Mouse (Mus musculus) cortical plate, adult 2 months (tissue): ENCODE measurements around the gene Sprtn.

Experiments
- CTCF ChIP-seq: fragments of 200-500 bp; IDR thresholded peaks from 2 replicates; pipeline ENCODE4 v1.5.1; 2011; ENCODE audit warnings: mild to moderate bottlenecking, control low read depth, low read length; ENCODE audit not compliant: insufficient read depth; ENCODE audit errors: extremely low read depth
- POLR2A ChIP-seq: fragments of 200-500 bp; IDR thresholded peaks from 2 replicates; pipeline ENCODE4 v1.6.1; 2011; ENCODE audit warnings: mild to moderate bottlenecking, low read length, control low read depth; ENCODE audit not compliant: insufficient read depth; ENCODE audit errors: extremely low read depth

DNA sequence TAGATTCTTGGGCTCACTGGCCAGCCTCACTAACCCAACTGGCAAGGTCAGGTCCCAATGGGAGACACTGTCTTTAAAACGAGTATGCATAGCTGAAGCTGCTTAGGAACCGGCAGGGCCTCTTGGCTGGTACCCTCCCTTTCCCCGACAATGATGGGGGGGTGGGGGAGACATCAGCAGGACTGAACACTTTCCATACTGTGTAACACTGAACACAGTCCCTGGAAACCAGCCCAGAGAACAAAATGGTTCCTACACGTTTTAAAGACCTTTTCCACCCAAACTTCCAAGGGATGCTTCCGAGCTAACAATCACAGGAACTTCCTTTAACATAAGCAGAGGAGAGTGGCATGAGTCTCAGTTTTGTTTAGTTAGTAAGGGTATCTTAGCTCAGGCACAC is 37.4 kb downstream of the Sprtn start:
- TF ChIP-seq CTCF (no peak), POLR2A (no peak)
